Comparison of ENCODE assay signal across 8 mouse cellular contexts in the genomic region with DNA sequence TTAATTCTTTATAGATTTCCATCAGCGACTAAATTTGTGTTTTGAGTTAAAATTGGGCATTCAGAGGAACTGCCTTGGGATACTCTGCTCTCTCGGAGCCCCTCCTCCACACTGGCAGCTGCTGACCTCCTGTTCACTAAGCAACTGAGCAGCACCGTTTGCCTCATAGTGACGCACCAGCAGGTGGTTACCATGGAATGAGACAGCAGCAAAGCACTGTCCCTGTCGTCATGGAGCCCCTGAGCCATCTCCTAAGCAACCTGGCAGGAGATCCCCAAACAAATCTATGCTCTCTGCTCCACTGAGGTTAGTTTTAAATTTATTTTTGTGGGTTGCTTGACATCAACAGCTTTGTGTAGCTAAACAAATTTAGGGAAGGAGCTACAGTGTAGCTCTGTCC.
DNase-seq lines count a peak whose midpoint lies in the region; ATAC-seq and TF ChIP-seq lines count a peak whose summit lies in the region.

No protein-coding gene starts in this region.

- TF ChIP-seq EP300 in stomach, postnatal 0 days (optimal IDR thresholded peaks at IDR 0.05), result no peak

- no peaks in the 10 kb centered on the region for H3K27me3 ChIP-seq in hindbrain, embryonic 12.5 days
- H3K27me3 ChIP-seq in midbrain, embryonic 10.5 days (ENCODE audit: low read depth, poor library complexity, severe bottlenecking), result peaks cover 4% of the 10 kb centered on the region; the same call in 1 of the 2 replicates
- H3K27me3 ChIP-seq in stomach, postnatal 0 days (ENCODE audit: control insufficient read depth, insufficient read depth, low read length), result no peaks in the 10 kb centered on the region

- no peak for TF ChIP-seq CTCF in stomach, postnatal 0 days (IDR thresholded peaks at IDR 0.05; ENCODE audit: low read depth)

- intact Hi-C loops in gastrocnemius, postnatal 14 days (cut with DNase I; ENCODE audit: low total_unique reads), result no loop called here
- intact Hi-C loops in gastrocnemius, postnatal 36 days (cut with DNase I), result no loop called here

- WGBS in hindbrain, embryonic 12.5 days, result 1% methylated on average over 5 of the region's 5 CpGs
- WGBS in midbrain, embryonic 10.5 days, result 4% methylated on average over 5 of the region's 5 CpGs
- 8% methylated on average over 5 of the region's 5 CpGs for WGBS in stomach, postnatal 0 days

- ATAC-seq in hindbrain, embryonic 12.5 days (ENCODE audit: low FRiP score), result peak; percentile 88
- peak; percentile 75; the same call in 1 of the 2 replicates for ATAC-seq in stomach, postnatal 0 days (ENCODE audit: low FRiP score, low TSS enrichment)
- no peak for ATAC-seq in granulocyte monocyte progenitor cell, adult 5-6 weeks (replicated peaks; ENCODE audit: poor library complexity, severe bottlenecking)

- H3K9me3 ChIP-seq in hindbrain, embryonic 12.5 days (replicated peaks), result no peaks in the 10 kb centered on the region
- no peaks in the 10 kb centered on the region for H3K9me3 ChIP-seq in midbrain, embryonic 10.5 days (replicated peaks)
- no peaks in the 10 kb centered on the region for H3K9me3 ChIP-seq in stomach, postnatal 0 days (ENCODE audit: control insufficient read depth, low read length)

- H3K4me2 ChIP-seq in hindbrain, embryonic 12.5 days (replicated peaks), result no peak overlapping the region
- no peak overlapping the region for H3K4me2 ChIP-seq in stomach, postnatal 0 days (replicated peaks; ENCODE audit: low read depth)

- DNase-seq in gastrocnemius, postnatal 14 days, result peak; percentile 7
- no peak for DNase-seq in gastrocnemius, postnatal 36 days
- peak; percentile 64 for DNase-seq in embryo, embryonic 10.5 days (ENCODE audit: low spot score)
- DNase-seq in midbrain, embryonic 10.5 days (ENCODE audit: low spot score), result peak; percentile 72
- peak; percentile 30 for DNase-seq in stomach, postnatal 0 days (ENCODE audit: low spot score)
- DNase-seq in T-cell, adult 2 months (ENCODE audit: low spot score), result no peak

- no peak overlapping the region for H3K4me3 ChIP-seq in hindbrain, embryonic 12.5 days
- no peak overlapping the region for H3K4me3 ChIP-seq in midbrain, embryonic 10.5 days
- H3K4me3 ChIP-seq in stomach, postnatal 0 days (ENCODE audit: low read depth, low read length), result no peak overlapping the region

- no peak overlapping the region for H3K9ac ChIP-seq in hindbrain, embryonic 12.5 days
- no peak overlapping the region for H3K9ac ChIP-seq in stomach, postnatal 0 days (ENCODE audit: low read length)

- H3K4me1 ChIP-seq in hindbrain, embryonic 12.5 days, result peaks cover 12% of the 10 kb centered on the region
- H3K4me1 ChIP-seq in midbrain, embryonic 10.5 days, result peaks cover 35% of the 10 kb centered on the region
- H3K4me1 ChIP-seq in stomach, postnatal 0 days (replicated peaks; ENCODE audit: control insufficient read depth, insufficient read depth), result no peaks in the 10 kb centered on the region

- H3K36me3 ChIP-seq in hindbrain, embryonic 12.5 days, result no peaks in the 10 kb centered on the region
- no peaks in the 10 kb centered on the region for H3K36me3 ChIP-seq in midbrain, embryonic 10.5 days
- no peaks in the 10 kb centered on the region for H3K36me3 ChIP-seq in stomach, postnatal 0 days (ENCODE audit: control insufficient read depth, insufficient read depth, low read length)

- H3K27ac ChIP-seq in hindbrain, embryonic 12.5 days, result no peak overlapping the region
- peak overlapping the region; percentile 75 for H3K27ac ChIP-seq in midbrain, embryonic 10.5 days (replicated peaks)
- no peak overlapping the region for H3K27ac ChIP-seq in stomach, postnatal 0 days (replicated peaks)

Comparison
In these comparisons a context has a peak if more than half of its experiments do, and no peak if none do; other contexts are left out.
1. DNase-seq: peak in gastrocnemius, postnatal 14 days (single experiment), embryo, embryonic 10.5 days (single experiment), midbrain, embryonic 10.5 days (single experiment) and stomach, postnatal 0 days (single experiment); none in gastrocnemius, postnatal 36 days (0 of 2) and T-cell, adult 2 months (single experiment).